Mouse (Mus musculus) forebrain, embryonic 14.5 days (tissue): ENCODE data around the gene Slc25a42. TPM values are rescaled to one million over a fixed set of nuclear protein-coding genes. Genes with fewer than 3 reads are reported as not detected.

ENCODE experiments used
- ATAC-seq: fragments of 200-750 bp; cut with Nextera tagmentation; 2 replicates; pipeline ENCODE4 v1.8.0; 2017; ENCODE audit warnings: mild to moderate bottlenecking, moderate library complexity
- DNase-seq: peaks from one replicate; pipeline ENCODE4 v3.0.0-alpha.2; 2015; ENCODE audit warnings: low spot score
- H3K27ac ChIP-seq: fragments of 300-500 bp; sonication (generic); 2 replicates; pipeline ENCODE4 v1.5.1; 2014; ENCODE audit warnings: low read depth, mild to moderate bottlenecking, control low read depth, low read length, moderate library complexity
- H3K27me3 ChIP-seq: fragments of 300-500 bp; sonication (generic); replicated peaks from 2 replicates; pipeline ENCODE4 v1.6.1; 2014; ENCODE audit warnings: low read length, control low read depth, mixed read lengths; ENCODE audit not compliant: control insufficient read depth, insufficient read depth
- H3K36me3 ChIP-seq: fragments of 300-500 bp; sonication (generic); 2 replicates; pipeline ENCODE4 v1.6.1; 2014; ENCODE audit warnings: low read length, control low read depth; ENCODE audit not compliant: control insufficient read depth, insufficient read depth
- H3K4me1 ChIP-seq: fragments of 300-500 bp; sonication (generic); 2 replicates; pipeline ENCODE4 v1.6.1; 2014; ENCODE audit warnings: antibody characterized with exemption, low read length, control low read depth; ENCODE audit not compliant: control insufficient read depth, insufficient read depth
- H3K4me2 ChIP-seq: fragments of 300-500 bp; sonication (generic); 2 replicates; pipeline ENCODE4 v1.6.1; 2014; ENCODE audit warnings: mild to moderate bottlenecking, control low read depth, low read length
- H3K4me3 ChIP-seq: fragments of 300-500 bp; sonication (generic); 2 replicates; pipeline ENCODE4 v1.5.1; 2014; ENCODE audit warnings: low read depth, low read length, control low read depth
- H3K9ac ChIP-seq: fragments of 300-500 bp; sonication (generic); 2 replicates; pipeline ENCODE4 v1.6.1; 2014; ENCODE audit warnings: mild to moderate bottlenecking, low read length, control low read depth, moderate library complexity
- H3K9me3 ChIP-seq: fragments of 300-500 bp; sonication (generic); replicated peaks from 2 replicates; pipeline ENCODE4 v1.6.1; 2016; ENCODE audit warnings: low read length, control low read depth, mixed read lengths; ENCODE audit not compliant: control insufficient read depth
- WGBS: fragments of 180-500 bp; shearing (Covaris S2); extraction: QIAGEN DNeasy Blood & Tissue Kit; methylation state at CpG from one replicate; pipeline ENCODE4 v1.1.7; 2014; 5-methylcytosine and 5-hydroxymethylcytosine counted together
- polyA plus RNA-seq: library from polyadenylated mRNA; unstranded; fragments of >200 nt; fragmentation: Nextera tagmentation; extraction: Ambion mirVana; gene quantifications from 2 replicates; pipeline ENCODE4 v1.2.1, GENCODE M21; 2014

Gene Slc25a42
- polyA plus RNA-seq, 1 experiment from 2014 or later: 2.3 TPM

DNA sequence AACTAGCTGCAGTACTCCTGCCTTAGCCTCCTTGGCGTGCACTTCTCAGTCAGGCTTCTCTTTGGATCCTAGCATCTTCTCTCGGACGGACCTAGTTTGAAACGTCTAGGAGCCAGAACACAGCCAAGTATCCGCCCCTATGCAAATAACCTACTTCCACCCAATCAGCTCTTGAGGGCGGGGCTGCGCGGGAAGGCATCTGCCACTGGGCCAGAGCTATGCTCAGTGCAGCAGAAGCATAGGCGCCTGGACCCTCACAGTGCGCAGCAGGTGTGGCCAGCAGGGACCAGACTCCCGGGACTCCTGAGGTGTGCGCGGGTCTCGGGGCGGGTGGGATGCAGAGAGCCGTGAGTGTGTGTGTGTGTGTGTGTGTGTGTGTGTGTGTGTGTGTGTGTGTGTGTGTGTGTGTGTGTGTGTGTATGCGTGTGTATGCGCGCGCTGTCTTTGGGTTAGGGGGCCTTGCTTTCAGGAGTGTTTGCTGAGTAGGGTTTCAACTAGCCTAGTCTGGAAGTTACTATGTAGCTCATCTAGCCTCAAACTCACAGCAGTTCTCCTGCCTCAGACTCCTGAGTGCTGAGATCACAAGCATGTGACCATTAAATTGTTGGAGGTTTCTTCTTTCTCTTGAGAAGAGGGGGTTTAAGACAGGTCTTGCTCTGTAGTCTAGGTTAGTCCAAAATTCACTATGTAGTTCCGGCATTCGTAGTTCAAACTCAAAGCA is 59.4 kb downstream of the Slc25a42 start:
- 13% methylated on average over 20 of the region's 22 CpGs for WGBS
- no peak overlapping the region for H3K4me3 ChIP-seq
- no peaks in the 10 kb centered on the region for H3K27me3 ChIP-seq
- ATAC-seq: peak; percentile 96
- H3K9me3 ChIP-seq: no peaks in the 10 kb centered on the region
- H3K9ac ChIP-seq: 0 out of 2 replicates have a peak overlapping the region, but pooled peaks have one; percentile 17
- no peaks in the 10 kb centered on the region for H3K4me1 ChIP-seq
- H3K4me2 ChIP-seq: peak overlapping the region; percentile 31
- H3K36me3 ChIP-seq: no peaks in the 10 kb centered on the region
- peak; percentile 91 for DNase-seq
- H3K27ac ChIP-seq: no peak overlapping the region

DNA sequence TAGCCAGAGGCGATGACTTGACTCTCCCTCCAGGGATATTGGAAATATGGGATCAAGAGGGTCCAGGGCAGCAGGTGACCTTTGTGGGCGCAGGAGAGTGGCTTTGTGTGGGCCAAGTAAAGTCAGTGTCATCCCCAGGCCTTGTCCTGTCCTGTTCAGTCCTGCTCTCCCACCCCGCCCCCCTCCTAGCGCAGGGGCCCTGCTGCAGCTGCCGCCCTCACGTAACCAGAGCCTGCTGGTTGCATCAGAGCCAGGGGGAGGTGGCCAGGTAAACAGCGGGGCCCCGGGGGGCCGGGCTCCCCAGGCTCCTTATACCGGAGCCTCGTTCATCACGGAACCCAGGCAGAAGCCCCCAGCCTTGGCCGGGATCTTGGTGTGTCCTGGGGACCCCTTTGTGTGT is 61.9 kb downstream of the Slc25a42 start:
- ATAC-seq (no peak), DNase-seq (no peak)
- Histone ChIP-seq H3K36me3 (peaks cover 22% of the 10 kb centered on the region), H3K9ac (no peak overlapping the region), H3K9me3 (no peaks in the 10 kb centered on the region), H3K4me2 (no peak overlapping the region), H3K27me3 (no peaks in the 10 kb centered on the region), H3K4me1 (no peaks in the 10 kb centered on the region), H3K27ac (no peak overlapping the region), H3K4me3 (no peak overlapping the region)
- WGBS: 16% methylated on average over 13 of the region's 13 CpGs

DNA sequence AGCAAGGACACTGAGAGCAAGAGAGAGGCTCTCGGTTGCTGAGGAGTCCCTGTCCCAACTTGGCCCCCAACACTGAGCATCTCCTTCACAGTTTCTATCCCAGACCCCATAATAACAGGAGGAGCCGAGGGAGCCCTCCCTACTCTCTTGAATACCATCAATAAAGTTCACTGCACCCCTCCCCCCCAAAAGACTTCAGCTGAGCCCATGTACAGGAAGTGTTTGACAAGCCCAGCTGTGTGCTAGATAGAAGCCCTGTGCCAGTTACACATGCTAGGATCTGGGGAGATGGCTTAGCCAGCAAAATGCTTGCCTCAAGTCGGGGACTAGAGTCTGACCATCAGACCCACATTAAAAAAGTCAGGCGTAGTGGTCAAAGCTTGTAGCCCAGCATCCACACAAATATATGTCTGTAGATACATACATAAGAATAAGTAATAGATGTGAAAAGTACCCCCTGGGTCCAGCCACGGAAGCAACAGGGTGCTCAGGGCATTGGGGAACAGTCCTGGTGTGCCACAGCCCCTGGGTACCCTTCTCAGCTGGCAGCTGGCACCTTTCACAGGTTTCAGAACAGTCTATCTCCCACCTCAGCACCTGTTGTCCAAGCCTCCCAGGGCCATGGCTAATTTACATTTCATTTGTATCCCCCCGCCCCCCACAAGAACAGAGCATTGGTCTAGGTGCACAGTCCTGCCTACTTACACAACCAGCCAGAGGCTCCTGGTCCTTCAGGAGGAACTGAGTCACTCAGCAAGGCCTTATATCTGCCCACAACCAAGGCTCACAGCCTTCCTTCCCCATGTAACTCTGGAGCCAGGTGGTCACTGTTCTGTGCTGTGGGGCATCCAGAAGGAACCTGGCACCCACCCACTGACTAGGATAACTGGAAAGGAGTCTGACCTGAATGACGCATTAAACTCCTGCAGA is 64.2 kb downstream of the Slc25a42 start:
- DNase-seq (no peak), ATAC-seq (no peak)
- Histone ChIP-seq H3K4me2 (no peak overlapping the region), H3K27me3 (no peaks in the 10 kb centered on the region), H3K4me3 (no peak overlapping the region), H3K36me3 (peaks cover 44% of the 10 kb centered on the region), H3K9me3 (no peaks in the 10 kb centered on the region), H3K9ac (no peak overlapping the region), H3K4me1 (no peaks in the 10 kb centered on the region), H3K27ac (no peak overlapping the region)
- 91% methylated on average over 7 of the region's 7 CpGs for WGBS

DNA sequence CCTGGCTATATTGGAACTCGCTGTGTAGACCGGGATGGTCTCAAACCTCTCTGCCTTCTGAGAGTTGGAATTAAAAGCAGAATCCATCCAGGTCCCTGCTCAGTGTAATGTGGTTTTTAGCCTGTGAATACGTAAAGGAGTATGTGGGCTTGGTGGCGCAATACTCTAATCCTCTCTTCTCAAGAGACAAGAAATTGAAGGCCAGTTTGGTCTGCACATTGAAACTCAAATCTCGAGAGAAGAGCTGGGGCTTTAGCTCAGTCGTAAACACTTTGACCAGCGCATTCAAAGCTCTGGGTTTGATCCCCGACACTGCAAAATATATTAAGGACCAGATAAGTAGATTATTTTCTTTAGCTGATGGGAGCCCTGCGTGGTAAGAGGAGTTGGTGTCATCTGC is 72.1 kb downstream of the Slc25a42 start:
- WGBS: 12% methylated on average over 9 of the region's 9 CpGs
- peaks cover 46% of the 10 kb centered on the region for H3K36me3 ChIP-seq
- peak overlapping the region; percentile 71 for H3K4me3 ChIP-seq
- DNase-seq (no peak), ATAC-seq (no peak)
- peak overlapping the region; percentile 80 for H3K27ac ChIP-seq
- peaks cover 18% of the 10 kb centered on the region for H3K4me1 ChIP-seq
- no peaks in the 10 kb centered on the region for H3K27me3 ChIP-seq
- peak overlapping the region; percentile 67 for H3K4me2 ChIP-seq
- peak overlapping the region; percentile 79 for H3K9ac ChIP-seq
- no peaks in the 10 kb centered on the region for H3K9me3 ChIP-seq

DNA sequence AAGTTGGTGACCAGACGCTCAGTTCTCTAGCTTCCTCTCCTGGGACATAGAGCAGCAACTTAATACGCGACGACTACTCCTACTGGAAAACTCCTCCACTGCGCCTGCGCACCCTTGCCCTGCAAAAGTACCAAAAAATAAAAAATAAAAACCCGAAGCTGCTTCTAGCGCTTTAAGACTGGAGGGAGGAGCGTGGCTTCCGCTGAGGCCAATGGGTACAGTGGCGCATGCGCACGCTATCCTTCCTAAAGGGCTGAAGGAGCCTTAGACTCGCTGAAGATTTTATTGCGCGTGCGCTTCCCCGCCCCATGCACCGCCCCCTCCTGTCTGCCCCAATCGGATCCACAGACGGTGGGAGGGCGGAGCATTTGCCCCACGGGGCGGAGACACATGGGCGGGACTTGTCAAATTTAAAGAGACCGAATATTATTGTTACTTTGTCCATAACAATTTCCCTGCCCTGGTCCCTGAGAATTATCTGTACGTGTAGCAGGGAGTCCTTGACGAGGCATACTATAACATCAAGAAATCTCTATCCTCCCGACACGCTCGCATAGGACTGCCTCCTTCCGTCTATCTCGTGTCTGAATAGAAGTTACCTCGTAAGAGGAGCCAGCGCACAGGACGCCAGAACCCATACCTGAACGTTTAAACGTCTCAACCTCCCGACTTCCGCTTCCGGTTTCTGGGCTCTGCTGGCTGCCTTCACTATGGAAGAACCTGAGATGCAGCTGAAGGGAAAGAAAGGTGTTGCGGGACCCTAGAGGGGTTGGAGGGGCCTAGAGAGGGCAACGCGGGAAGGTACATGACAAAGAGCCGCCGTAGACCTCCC is 72.9 kb downstream of the Slc25a42 start, which contains the start of the genes Rfxank, Borcs8 and Mef2b:
TSS of gene Rfxank (minus strand) at position 129 of the 832 bp plus-strand sequence.
TSS of gene Borcs8 (plus strand) at position 474 of the 832 bp plus-strand sequence.
TSS of gene Mef2b (plus strand) at position 686 of the 832 bp plus-strand sequence.
- ATAC-seq: peak; percentile 98
- H3K9ac ChIP-seq: peak within 1 kb of the TSS; percentile 79
- H3K27ac ChIP-seq: peak within 1 kb of the TSS; percentile 80
- peak within 1 kb of the TSS; percentile 71 for H3K4me3 ChIP-seq
- peaks cover 18% of the 10 kb centered on the region for H3K4me1 ChIP-seq
- H3K27me3 ChIP-seq: no peaks in the 10 kb centered on the region
- H3K4me2 ChIP-seq: peak within 1 kb of the TSS; percentile 67
- no peaks in the 10 kb centered on the region for H3K9me3 ChIP-seq
- under 1% methylated on average over 46 of the region's 46 CpGs for WGBS
- peak; percentile 100 for DNase-seq
- peaks cover 46% of the 10 kb centered on the region for H3K36me3 ChIP-seq

DNA sequence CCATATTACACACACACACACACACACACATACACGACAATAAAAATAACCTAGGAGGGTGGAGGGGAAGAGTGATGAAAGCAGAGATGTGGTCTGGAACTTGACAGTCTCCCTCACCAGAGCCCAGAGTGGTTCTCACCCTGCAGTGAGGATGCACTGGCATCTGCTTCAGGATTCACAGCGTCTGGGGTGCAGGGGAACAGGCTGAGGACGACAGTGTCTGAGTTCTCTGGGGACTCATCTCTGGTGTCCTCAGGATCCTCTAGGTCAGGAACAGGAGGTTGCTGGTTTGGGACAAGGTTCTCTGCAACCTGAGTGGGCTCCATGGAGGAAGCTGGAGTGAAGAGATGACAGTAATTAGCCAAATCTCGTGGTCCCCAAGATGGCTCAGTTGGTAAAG is 74.2 kb downstream of the Slc25a42 start:
- Histone ChIP-seq H3K36me3 (peaks cover 46% of the 10 kb centered on the region), H3K9me3 (no peaks in the 10 kb centered on the region), H3K27me3 (no peaks in the 10 kb centered on the region), H3K4me1 (peaks cover 18% of the 10 kb centered on the region), H3K4me2 (peak overlapping the region; percentile 67), H3K4me3 (peak overlapping the region; percentile 71; the same call in 1 of the 2 replicates), H3K9ac (peak overlapping the region; percentile 52; the same call in 1 of the 2 replicates), H3K27ac (no peak overlapping the region)
- 83% methylated on average over 4 of the region's 4 CpGs for WGBS
- DNase-seq (no peak), ATAC-seq (no peak)

DNA sequence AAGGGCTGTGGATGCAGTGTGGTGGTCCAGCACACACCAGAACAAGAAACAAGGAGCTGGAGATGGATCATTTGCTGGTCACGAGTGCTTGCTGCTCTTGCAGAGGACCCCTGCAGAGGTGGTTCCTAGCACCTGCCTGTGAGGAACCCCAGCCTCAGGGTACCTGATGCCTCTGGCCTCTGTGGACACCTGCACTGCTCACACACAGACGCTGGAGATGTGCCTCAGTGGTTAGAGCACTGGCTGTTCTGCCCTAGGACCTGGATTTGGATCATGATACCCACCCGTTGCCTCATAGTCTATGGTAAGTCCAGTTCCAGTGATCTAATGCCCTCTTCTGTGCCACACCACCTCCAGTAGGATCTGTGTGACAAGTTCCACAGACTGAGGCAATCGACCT is 75.5 kb downstream of the Slc25a42 start:
- H3K36me3 ChIP-seq: peaks cover 40% of the 10 kb centered on the region
- H3K27ac ChIP-seq: no peak overlapping the region
- ATAC-seq: no peak

DNA sequence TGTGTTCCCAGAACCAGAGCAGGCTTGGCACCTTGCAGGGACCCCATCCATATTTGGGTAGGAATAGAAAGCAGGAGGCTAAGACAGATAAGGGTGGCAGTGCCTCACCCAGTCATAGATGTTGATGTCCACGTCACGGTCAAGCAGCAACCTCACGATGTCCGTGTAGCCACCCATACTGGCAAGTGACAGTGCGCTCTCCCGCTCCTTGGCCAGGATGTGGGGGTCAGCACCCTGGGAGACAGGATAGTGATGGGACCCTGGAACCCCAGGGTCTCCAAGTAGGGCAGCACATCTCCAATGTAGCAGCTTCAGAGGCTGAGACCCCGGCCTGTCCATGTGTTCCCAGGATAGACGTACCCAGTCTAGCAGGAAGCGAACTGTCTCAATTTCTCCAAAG is 77.2 kb downstream of the Slc25a42 start:
- no peaks in the 10 kb centered on the region for H3K27me3 ChIP-seq
- H3K9ac ChIP-seq: no peak overlapping the region
- H3K27ac ChIP-seq: no peak overlapping the region
- H3K4me2 ChIP-seq: no peak overlapping the region
- 93% methylated on average over 9 of the region's 9 CpGs for WGBS
- H3K4me1 ChIP-seq: peaks cover 13% of the 10 kb centered on the region
- H3K9me3 ChIP-seq: no peaks in the 10 kb centered on the region
- DNase-seq (no peak), ATAC-seq (no peak)
- peaks cover 40% of the 10 kb centered on the region for H3K36me3 ChIP-seq
- no peak overlapping the region for H3K4me3 ChIP-seq

More for the DNA sequence above, 75.5 kb downstream of the Slc25a42 start:
- peaks cover 20% of the 10 kb centered on the region for H3K4me1 ChIP-seq
- no peak overlapping the region for H3K4me3 ChIP-seq
- 90% methylated on average over 4 of the region's 4 CpGs for WGBS
- H3K4me2 ChIP-seq: no peak overlapping the region
- H3K27me3 ChIP-seq: no peaks in the 10 kb centered on the region
- no peak for DNase-seq
- H3K9me3 ChIP-seq: no peaks in the 10 kb centered on the region
- H3K9ac ChIP-seq: no peak overlapping the region
